Mouse (Mus musculus): ENCODE measurements around the gene Xpr1. TPM values are rescaled to one million over a fixed set of nuclear protein-coding genes. Genes with fewer than 3 reads are reported as not detected.

Gene Xpr1
- polyA plus RNA-seq (2012; rRNA removed): 71.4 and 80.4 TPM in 2 replicates

DNA sequence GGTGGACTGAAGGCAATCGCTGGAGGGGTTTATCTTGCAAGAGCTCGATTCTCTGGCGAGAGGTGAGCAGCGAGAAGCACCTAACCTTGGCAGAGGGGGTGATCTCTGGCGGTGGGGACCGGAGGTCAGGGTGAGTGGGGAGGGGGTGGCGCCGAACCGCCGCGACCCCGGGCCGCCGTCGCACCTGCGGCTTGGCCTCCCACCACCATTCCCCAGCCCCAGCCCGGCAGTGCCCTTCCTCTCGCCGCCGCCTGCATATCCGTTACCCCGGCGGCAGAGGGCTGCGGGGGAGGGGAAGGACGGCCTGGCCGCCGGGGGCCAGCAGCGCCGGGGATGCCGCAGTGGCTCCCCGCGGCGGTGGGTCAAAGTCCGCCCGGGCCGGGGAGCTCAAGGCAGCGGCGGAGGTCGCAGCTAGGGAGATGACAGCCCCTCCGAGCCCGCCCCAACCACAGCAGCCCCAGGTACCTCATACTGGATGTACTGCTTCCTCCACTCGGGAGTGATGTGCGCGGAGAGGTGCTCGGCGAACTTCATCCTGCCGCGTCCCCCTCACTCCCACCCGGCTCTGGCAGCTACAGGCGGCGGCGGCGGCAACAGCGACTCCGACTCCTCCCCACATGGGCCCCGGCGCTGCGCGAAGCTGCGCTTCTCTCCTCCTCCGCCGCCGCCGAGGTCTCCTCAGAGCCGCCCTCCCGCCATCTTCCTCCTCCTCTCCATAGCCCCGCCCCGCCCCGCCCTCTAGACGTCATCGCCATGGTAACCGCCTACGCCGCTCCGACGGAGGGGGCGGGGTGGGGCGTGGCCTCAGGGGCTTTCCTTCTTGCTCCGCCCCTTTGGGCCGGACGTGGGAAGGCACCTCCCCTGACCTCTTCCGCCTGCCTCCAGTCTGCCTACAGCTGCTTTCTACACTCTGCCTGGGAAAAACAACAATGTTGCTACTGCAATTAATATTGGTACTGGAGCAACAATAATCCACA, at the start of gene Xpr1:
Xpr1 (minus strand) TSS at position 715 of the 977 bp plus-strand sequence.

DNA sequence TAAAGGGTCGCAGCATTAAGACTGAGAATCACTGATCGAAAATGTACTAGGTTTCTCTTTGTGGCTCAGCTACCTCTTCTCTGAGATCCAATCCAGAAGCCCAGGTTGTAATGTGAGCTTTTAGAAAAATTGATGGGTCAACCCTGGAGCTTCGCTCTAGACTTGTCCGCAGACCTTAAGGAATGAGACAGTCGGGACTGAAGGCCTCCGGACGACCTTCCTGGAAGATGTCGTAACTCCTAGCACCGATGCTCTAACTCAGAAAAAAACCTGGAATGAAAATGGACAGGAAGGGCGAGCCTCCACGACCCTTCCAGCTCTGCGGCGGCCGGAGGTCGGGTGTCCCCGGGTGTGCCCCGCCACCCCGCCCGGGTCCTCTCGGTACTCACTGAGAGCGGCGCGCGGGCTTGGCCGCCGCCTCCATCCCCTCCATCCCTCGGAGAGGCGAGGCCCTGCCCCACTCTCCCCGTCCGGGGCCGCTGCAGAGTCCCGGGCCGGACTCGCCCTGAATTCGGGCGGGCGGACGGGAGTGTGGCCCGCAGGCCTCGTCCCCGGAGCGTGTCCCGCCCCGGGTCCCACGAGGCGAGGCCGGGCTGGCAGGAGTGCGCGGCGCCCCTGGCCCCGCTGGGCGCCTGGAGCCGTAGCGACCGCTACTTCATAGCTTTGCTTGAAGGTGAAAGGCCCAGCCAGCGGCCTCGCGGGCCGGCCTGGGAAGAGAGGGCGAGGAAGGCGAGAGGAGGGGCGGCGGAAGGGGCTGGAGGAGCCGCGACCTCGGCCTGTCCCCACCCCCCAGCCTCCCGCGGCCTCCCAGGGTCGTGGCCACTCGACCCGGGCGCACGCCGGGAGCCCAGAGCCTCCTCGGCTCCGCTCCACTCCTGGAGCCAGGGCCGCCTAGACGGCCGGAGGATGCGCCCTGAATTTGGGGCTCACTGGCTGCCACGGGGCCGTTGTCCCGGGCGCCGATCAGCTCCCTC, 173.1 kb downstream of the Xpr1 start, which contains the start of gene BC034090:
BC034090 (minus strand) TSS at position 648 of the 974 bp plus-strand sequence.

Other genes starting within 250 kb of the Xpr1 start
- 11.2 and 13.7 TPM in 2 replicates for gene BC034090, start 173.0 kb downstream of the Xpr1 start, polyA plus RNA-seq (2012; rRNA removed)
- gene Acbd6, start 140.7 kb upstream of the Xpr1 start, polyA plus RNA-seq (2012; rRNA removed): 91.0 and 97.7 TPM in 2 replicates

Data from central nervous system, embryonic 14 days (tissue).